Mouse (Mus musculus) cerebellum, adult 11 months (tissue): ENCODE measurements around the gene Flt1.
"Not testable (repeated sequence)": the region's sequence is repeated elsewhere in the genome, so short reads cannot be mapped to it uniquely, and the experiment has no call there.

Experiments
- DNase-seq: peaks from one replicate; pipeline ENCODE4 v3.0.0; 2022

Gene Flt1

DNA sequence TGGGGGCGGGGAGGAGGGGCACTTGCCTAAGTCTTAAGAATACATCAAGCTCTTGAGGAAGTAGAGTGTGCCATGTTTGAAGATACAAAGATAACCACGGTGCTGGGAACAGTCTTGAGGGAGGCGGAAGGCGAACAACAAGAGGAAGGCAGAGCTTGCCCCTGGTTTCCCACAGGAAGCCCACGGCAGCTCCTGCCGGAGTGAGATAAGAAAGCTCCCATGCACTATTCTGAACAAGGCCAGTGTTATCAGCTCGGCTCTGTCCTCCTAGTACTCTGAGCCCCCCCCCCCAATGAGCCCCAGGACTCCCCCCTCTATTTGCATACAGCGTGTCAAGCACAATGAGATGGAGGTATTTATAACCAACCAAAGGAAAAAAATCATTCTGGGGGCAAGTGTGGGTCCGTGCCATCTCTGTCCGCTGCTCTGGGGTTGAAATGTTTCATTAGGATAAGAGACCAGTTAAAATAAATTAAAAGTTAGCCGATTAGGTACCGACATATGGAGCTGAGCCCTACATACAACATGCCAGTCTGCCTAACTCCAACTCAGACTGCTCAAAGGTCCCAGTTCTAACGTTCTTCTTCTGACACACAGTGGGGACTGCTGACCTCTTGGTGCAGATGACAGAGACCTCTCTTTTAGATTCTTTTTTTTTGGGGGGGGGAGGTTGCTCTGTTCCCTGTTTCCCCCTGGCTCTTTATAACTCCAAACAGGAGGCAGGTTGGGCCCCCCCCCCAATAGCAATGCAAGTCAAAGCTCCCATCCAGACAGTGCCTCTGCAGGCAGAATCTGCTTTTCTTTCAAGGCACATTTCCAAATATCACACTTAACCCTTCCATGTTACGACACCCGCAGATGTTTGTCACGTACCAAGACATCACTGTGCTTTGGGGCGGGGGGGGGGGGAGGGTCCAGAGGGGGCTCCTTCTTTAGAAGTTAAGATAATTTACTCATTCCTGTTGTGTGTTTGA lies 67.6 kb downstream of the Flt1 start:
- DNase-seq = no peak

- no peak for DNase-seq
Observed at GRCm38 (mm10) chr5:147655761-147656160, 70.0 kb downstream of the Flt1 start.

DNA sequence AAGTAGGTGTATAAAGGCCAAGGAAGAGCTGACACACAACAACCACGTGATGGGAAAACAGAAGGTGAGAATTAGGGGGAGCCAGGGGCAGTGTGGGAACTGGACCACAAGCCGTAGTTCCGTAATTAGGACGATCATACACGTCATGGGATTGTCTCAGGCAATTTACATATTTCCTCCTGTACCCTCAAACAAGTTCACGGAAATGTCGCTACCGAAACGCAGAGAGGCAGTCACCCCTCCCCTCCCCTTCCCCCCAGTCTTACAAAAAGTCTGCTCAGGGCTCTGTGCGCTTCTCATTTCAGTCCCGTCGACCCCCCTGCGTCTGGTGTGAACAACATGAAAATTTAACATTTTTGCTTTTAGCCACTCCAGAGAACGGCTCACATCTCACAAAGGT lies 74.6 kb downstream of the Flt1 start:
- no peak for DNase-seq

- no peak for DNase-seq
Observed at GRCm38 (mm10) chr5:147646351-147646929, 79.4 kb downstream of the Flt1 start.

GRCm38 (mm10) chr5:147645001-147645645 lies 80.7 kb downstream of the Flt1 start:
- DNase-seq = no peak

DNA sequence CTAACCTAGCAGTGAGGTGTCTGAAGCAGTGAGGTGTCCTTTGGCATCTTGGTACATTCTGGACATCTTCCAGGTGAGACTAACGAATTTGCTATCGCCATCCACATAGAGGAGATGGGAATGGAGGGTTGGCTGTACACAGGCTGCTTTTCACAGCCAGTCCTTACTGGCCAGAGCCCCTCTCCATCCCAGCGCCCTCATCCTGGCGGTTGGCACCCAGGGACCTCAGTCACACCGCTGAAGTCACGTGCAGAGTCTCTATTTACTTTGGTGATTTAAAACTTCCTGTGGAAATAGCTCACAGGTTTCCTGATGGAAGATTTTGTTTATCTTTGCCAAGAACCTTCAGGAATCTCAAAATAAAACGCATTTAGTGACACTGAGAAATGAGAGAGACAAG lies 84.4 kb downstream of the Flt1 start:
- no peak for DNase-seq

DNA sequence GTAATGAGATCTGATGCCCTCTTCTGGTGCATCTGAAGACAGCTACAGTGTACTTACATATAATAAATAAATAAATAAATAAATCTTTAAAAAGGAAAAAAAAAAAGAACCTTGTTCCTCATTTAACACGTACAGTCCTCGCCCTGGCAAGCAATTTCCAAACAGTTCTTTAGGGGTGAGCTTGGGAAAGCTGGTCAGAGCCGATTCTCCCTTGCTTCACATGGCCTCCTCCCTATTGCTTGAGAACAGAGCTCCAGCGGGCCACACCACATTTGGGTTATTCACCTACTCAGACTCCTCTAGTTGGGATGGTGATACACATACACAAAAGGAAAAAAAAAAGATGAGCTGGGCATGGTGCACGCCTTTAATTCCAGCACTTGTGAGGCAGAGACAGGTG lies 85.9 kb downstream of the Flt1 start:
- no peak for DNase-seq

- no peak for DNase-seq
Observed at GRCm38 (mm10) chr5:147636676-147637075, 89.1 kb downstream of the Flt1 start.

- no peak for DNase-seq
Observed at GRCm38 (mm10) chr5:147635883-147636282, 89.9 kb downstream of the Flt1 start.

GRCm38 (mm10) chr5:147634016-147634415 lies 91.8 kb downstream of the Flt1 start:
- no peak for DNase-seq

- no peak for DNase-seq
Observed at GRCm38 (mm10) chr5:147632716-147633115, 93.1 kb downstream of the Flt1 start.

DNA sequence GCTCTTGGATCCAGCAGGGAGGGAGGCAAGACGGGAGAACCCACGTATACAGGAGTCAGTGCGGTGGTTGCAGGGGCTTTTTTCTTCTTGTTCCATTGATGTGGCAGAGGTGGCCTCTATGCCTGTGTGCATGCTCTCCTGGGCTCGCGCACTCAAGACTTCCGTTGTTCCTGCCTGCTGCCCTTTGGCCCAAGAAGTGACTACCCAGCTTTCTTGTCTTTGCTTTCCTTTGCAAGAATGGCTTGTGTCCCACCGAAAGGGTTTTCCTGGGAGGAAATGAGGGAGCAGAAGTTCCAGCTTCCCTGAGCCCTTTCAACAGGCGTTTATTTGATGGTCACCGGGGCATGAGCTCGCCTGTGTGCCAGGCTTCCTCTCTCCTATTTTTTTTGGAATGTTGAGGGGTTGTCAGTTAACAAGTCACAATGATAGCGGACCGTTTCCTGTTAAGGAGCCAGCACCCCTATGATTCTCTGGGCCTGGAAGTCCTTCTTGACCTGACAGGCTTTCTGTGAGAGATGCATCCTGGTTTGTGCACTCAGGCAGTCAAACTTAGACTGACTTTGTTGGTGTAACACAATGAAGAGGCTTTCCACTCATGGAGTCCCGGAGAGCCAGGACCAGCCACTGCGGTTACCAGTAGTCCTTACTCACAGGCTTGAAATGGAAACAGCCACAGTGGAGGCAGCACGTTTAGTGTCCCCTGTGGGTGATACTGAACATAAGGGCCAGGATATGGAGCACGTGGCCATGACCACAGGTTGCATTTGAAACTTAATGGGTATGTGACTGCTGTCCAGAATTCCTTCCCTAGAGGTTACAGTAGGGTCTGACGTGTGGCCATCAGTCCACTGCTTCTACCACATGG lies 95.2 kb downstream of the Flt1 start:
- no peak for DNase-seq

GRCm38 (mm10) chr5:147626944-147627343 lies 98.9 kb downstream of the Flt1 start:
- no peak for DNase-seq

- DNase-seq = no peak
Observed at GRCm38 (mm10) chr5:147623747-147624146, 102.1 kb downstream of the Flt1 start.

- no peak for DNase-seq
Observed at GRCm38 (mm10) chr5:147620178-147620577, 105.6 kb downstream of the Flt1 start.

- no peak for DNase-seq
Observed at GRCm38 (mm10) chr5:147618243-147618642, 107.6 kb downstream of the Flt1 start.

- DNase-seq = no peak
Observed at GRCm38 (mm10) chr5:147616450-147616849, 109.4 kb downstream of the Flt1 start.

- DNase-seq = no peak
Observed at GRCm38 (mm10) chr5:147614659-147615058, 111.2 kb downstream of the Flt1 start.

- DNase-seq = not testable (repeated sequence)
Observed at GRCm38 (mm10) chr5:147611348-147611747, 114.5 kb downstream of the Flt1 start.

DNA sequence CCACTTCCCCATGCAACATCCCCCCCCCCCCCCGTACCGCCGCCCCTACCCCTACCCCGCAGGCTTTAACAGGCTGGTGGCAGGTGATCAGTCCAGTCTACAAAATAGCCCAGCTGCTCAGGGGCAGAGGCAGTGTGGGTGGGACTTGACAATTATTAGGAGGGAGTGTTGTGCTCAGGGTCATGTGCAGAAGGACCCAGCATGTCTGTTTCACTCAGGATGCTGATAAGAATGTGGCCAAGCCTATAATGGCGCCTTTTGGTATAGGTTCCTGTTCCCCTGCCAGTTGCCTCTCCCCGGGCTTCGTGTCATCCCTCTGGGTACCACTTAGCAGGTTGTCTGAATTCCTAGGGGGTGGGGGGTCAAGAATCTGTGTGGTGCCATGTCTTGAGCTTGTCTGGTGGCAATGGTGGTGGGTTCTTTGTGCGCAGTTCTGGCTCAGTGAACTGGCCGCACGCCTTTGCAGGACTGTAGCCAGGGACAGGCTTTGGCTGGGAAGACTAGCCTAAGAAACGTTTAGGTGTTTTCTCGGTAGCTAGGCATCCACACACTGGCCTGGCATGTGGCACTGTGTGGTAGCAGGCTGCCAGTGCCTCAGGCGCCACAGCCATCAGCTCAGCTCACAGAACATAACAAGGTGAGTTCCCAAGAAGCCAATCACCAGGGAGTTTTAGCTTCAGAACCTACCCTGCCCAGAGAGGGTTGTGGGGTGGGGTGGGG lies 118.4 kb downstream of the Flt1 start:
- no peak for DNase-seq

DNA sequence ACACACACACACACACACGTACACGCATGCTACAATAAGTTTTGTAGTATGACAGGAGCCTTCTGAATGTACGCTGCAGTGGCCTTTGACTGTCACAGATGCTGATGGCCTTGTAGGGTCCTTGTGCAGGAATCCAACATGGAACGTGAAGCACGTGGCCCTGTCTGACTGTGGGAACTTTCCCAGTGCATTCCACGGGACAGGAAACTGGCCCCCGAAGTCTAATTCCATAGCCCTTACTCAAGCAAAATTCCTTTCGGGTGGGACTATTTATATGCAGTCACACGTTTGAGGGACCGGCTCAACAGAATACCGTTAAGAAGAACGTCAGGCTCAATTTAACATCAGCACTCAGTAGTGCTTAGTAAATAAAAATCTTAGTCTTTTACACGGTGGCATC lies 119.1 kb downstream of the Flt1 start:
- DNase-seq = no peak
